Mouse (Mus musculus) olfactory bulb, adult 2 months (tissue): Measurements from ENCODE around the gene Slc39a11. TPM values are rescaled to one million over a fixed set of nuclear protein-coding genes. Genes with fewer than 3 reads are reported as not detected.

Experiments used
- H3K27ac ChIP-seq: fragments of 200-500 bp; 2 replicates; pipeline ENCODE4 v1.5.1; 2012; ENCODE audit warnings: low read depth, low read length; ENCODE audit not compliant: insufficient read depth
- H3K4me1 ChIP-seq: fragments of 200-500 bp; 2 replicates; pipeline ENCODE4 v1.6.1; 2012; ENCODE audit warnings: low read length; ENCODE audit not compliant: control insufficient read depth, insufficient read depth
- H3K4me3 ChIP-seq: fragments of 200-500 bp; 2 replicates; pipeline ENCODE4 v1.5.1; 2012; ENCODE audit warnings: mild to moderate bottlenecking, low read depth, low read length, moderate library complexity; ENCODE audit not compliant: insufficient read depth
- CTCF ChIP-seq: fragments of 200-500 bp; IDR thresholded peaks from 2 replicates; pipeline ENCODE4 v1.5.1; 2012; ENCODE audit warnings: low read depth, mild to moderate bottlenecking, low read length, moderate library complexity; ENCODE audit not compliant: insufficient read depth
- POLR2A ChIP-seq: fragments of 200-500 bp; IDR thresholded peaks from 2 replicates; pipeline ENCODE4 v1.6.1; 2012; ENCODE audit warnings: mild to moderate bottlenecking, low read depth, low read length, moderate library complexity; ENCODE audit not compliant: insufficient read depth
- WGBS: fragments of 180-500 bp; shearing (Covaris S2); methylation state at CpG from one replicate; pipeline ENCODE4 v1.1.7; 2018; 5-methylcytosine and 5-hydroxymethylcytosine counted together
- polyA plus RNA-seq: library from polyadenylated mRNA; stranded (reverse); fragments of >200 nt; gene quantifications from 2 replicates; pipeline ENCODE4 v1.2.4, GENCODE M21; 2012; ENCODE audit warnings: low replicate concordance; ENCODE audit not compliant: missing spikeins, insufficient read depth, insufficient read length

Gene Slc39a11
- polyA plus RNA-seq, 1 experiment = not detected

DNA sequence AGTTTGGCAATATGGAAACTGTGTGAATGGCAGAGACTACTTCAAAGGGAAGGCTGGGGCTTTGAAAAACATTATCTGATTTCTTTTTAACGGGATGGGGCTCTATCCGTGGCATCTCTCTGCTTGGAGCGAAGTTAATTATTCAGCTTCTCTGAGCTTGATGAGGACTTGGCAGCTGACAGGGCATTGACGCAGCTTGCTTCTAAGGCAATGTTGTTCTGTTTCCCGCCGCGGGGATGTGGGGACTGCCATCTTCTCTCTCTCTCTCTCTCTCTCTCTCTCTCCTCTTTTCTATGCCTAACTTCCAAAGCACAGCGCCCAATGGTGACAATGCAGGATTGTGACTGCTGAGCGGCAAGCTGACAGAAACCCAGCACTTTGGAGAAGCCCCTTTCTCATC, 172.3 kb downstream of the Slc39a11 start:
- WGBS = 66% methylated on average over 9 of the region's 9 CpGs
- H3K4me1 ChIP-seq = no peaks in the 10 kb centered on the region
- TF ChIP-seq POLR2A = no peak
- no peak for TF ChIP-seq CTCF
- no peak overlapping the region for H3K4me3 ChIP-seq
- H3K27ac ChIP-seq = no peak overlapping the region

DNA sequence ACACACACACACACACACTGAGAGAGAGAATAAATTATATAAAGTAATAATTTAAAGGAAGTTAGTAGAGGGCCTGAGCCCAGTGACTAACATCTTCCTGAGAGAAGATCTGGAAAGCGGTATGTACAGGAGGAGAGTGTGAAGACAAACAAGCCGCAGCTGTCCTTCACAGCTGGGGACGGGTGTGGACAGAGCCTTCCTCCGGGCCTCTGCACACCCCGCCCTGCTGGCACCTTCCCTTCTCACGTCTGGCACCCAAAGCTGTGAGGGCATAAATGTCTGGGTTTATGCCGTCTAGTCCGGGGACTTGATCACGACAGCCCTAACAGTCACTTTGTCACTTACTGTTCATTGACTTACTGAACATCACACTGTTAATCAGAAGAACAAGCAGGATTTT, 173.2 kb downstream of the Slc39a11 start:
- TF ChIP-seq POLR2A = no peak
- TF ChIP-seq CTCF = no peak
- no peaks in the 10 kb centered on the region for H3K4me1 ChIP-seq
- no peak overlapping the region for H3K27ac ChIP-seq
- H3K4me3 ChIP-seq = no peak overlapping the region
- WGBS = 85% methylated on average over 9 of the region's 9 CpGs

DNA sequence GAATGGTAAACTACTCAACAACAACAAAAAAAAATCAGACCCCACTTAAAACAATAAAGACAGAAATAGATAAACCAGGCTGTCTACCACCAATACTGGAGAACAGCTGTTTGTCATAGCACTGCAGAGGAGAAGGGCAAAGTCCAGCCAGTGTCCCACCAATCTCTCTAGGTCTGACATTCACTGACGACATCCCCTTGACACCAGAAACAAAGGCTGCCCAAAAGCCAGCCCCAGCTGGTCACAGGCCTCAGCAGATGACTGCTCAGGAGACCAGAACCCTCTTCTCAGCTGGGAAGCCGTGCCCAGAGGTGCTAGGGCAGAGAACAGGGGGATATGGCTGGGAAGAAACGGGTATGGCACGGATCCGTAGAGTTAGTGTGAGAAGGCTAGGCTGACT, 174.4 kb downstream of the Slc39a11 start:
- 92% methylated on average over 5 of the region's 5 CpGs for WGBS
- no peak overlapping the region for H3K4me3 ChIP-seq
- TF ChIP-seq CTCF (no peak), POLR2A (no peak)
- peaks cover 6% of the 10 kb centered on the region for H3K4me1 ChIP-seq
- no peak overlapping the region for H3K27ac ChIP-seq

DNA sequence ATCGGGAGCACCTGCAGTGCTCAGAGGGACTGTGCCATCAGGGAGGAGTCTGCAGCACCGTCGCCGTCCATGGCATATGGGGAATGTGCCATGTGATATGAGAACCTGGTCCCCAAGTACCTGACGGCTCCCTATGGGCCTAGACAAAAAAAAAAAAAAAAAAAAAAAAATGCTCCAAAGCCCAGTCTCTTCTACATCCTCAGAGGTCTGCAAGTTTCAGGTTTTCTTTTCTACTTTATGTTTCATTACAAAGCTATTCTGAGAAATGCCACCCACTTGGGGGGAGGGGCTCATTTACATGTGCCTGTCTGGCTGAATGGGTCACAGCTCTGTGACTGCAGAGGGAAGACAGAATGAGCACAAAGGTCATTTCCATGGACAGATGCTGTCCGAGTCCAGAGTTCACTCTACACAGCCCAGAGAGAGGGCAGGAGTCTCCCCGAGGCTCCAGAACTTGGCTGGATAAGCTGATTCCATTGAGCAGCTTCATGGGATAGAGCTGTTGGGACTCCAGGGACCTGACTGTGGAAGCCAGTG, 175.8 kb downstream of the Slc39a11 start:
- Histone ChIP-seq H3K4me3 (no peak overlapping the region), H3K27ac (no peak overlapping the region), H3K4me1 (peaks cover 15% of the 10 kb centered on the region)
- WGBS = 87% methylated on average over 7 of the region's 7 CpGs
- TF ChIP-seq POLR2A = no peak
- TF ChIP-seq CTCF = no peak

DNA sequence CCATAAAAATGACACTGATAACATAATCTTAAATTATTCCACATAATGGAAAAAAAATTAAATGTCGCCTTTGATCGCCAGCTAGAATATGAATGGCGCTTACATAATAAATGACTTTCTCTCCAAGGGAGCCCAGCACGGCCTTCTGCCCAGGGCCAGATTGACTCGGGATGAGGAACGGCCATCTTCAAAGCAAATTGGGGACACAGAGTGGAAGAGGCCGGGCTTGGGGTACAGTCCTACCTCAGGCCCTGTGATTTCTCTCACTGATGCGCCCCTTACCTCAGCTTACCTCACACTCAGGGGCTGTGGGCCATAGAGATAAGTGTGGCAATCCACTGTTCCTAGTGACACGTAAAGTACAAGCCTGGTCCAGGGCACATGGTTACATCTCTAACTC, 177.9 kb downstream of the Slc39a11 start:
- WGBS = 95% methylated on average over 9 of the region's 9 CpGs
- H3K4me1 ChIP-seq = peaks cover 28% of the 10 kb centered on the region
- H3K4me3 ChIP-seq = no peak overlapping the region
- no peak overlapping the region for H3K27ac ChIP-seq
- no peak for TF ChIP-seq POLR2A
- TF ChIP-seq CTCF = no peak

DNA sequence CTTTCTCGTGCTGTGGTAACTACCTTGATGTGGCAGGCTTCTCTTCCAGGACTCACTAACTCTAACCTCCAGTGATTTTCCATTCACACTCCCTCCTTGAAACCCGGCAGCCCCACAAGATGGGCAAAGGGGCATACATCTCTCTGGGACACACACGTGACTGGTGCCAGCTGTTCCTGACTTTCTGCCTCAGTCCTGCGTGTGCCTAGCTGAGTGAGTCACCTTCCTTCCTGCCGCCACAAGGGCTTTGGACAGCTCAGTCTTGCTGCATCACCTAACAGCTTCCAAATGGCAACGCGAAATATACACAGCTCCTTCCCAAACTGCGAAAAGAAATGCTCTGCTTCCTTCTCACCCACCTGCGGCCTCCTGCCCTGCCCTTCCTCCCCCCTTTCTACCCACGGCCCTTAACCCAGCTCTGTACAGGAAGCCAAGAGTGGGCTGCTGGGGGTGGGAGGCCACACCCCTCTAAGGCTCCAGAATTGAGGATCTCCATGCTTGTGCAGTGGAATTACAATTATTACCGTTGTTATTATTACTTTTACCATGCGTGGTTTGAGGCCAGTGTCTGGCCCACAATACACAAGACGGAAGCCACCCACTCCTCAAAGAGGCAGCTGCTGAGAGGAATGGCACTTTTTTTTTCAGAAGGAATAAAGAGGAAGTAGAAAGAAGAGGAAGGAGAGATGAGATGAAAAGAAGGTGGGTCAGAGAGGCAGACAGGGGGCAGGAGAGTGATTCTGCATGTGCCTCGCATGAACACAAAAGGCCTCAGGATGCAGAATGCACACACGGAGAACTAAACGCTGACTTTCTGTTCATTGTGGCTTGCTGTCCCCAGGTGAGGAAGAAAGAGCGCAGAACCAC, 179.7 kb downstream of the Slc39a11 start:
- 60% methylated on average over 17 of the region's 17 CpGs for WGBS

DNA sequence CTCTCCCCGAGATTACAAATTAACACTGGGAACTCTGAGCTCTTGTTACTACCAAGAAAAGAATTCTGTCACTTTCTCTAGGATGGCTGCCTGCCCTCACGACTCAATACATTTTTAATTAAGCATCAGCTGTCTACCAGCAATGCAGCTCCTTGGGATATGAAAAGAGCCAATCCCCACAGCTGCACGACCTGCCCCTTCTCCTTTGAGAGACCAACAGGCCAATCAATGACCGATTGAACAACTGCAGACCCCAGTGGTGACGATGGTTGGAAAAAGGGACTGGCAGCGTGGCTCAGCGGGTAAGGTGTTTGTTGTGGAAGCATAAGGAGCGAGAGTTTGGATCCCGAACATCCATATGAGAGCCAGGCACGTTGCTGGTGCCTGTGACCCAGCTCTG, 181.9 kb downstream of the Slc39a11 start:
- H3K4me3 ChIP-seq = no peak overlapping the region
- no peak overlapping the region for H3K27ac ChIP-seq
- TF ChIP-seq POLR2A = no peak
- no peak for TF ChIP-seq CTCF
- peaks cover 31% of the 10 kb centered on the region for H3K4me1 ChIP-seq
- WGBS = 44% methylated on average over 10 of the region's 10 CpGs

More for the DNA sequence above, 179.7 kb downstream of the Slc39a11 start:
- no peak for TF ChIP-seq CTCF
- no peak for TF ChIP-seq POLR2A
- Histone ChIP-seq H3K27ac (no peak overlapping the region), H3K4me1 (peaks cover 31% of the 10 kb centered on the region), H3K4me3 (no peak overlapping the region)

DNA sequence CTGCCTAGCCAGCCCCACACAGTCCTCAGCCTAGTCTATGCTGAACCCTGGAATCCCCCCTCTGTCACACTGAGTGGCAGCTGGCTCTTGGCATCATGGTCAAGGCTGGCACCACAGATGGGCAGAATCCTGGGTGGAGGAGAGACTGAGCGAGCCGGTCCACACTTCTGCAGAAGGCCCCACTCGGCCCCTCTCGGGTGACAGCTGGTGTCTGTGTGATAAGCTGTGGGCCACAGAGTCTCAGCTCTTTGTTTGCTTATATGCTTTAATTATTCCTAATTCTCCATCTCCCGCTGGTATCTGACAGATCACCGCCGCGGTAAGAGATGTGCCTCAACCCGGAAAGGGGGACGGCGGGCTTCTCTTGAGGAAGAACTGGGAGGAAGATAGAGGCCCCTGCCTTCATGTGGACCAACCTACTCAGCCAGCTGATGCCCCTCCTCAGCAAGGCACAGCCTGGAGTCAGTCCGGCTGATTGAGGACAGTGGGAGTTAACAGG, 182.5 kb downstream of the Slc39a11 start:
- H3K4me3 ChIP-seq = no peak overlapping the region
- TF ChIP-seq CTCF (no peak), POLR2A (no peak)
- WGBS = 45% methylated on average over 12 of the region's 12 CpGs
- H3K4me1 ChIP-seq = peaks cover 31% of the 10 kb centered on the region
- no peak overlapping the region for H3K27ac ChIP-seq

DNA sequence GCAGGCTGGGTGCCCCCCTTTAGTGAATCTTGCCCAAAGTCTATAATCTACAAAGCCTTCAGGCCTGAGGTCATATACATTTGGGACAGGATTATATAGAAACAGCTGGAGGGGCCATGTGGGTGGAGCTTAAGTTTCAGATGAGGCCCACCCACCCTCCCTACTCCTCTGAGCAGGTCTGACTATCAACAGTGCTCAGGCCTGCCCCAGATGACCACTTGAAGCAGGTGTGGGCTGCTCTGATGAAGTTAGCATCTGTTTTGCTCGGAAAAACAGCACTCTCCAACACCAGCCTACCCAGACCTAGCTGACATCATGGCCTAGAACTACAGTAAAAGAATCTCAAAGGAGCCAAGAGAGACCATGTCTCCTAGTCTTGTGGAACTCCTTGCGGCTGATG, 189.8 kb downstream of the Slc39a11 start:
- no peak for TF ChIP-seq CTCF
- no peak for TF ChIP-seq POLR2A
- WGBS = 98% methylated on average over 2 of the region's 2 CpGs

More for the DNA sequence above, 189.8 kb downstream of the Slc39a11 start:
- H3K4me1 ChIP-seq = no peaks in the 10 kb centered on the region
- no peak overlapping the region for H3K27ac ChIP-seq
- H3K4me3 ChIP-seq = no peak overlapping the region
